Mouse (Mus musculus): ENCODE measurements around the gene Nsmce4a.

The Nsmce4a gene

GRCm38 (mm10) chr7:130578066-130578465 lies 5.1 kb upstream of the Nsmce4a start:
- DNase-seq (ENCODE audit: low spot score in 2 of 2), result no peak

GRCm38 (mm10) chr7:130577388-130578003 lies 4.6 kb upstream of the Nsmce4a start, which contains the start of gene Tacc2:
Gene Tacc2 (plus strand): TSS chr7:130577438.
- DNase-seq (ENCODE audit: low spot score in 2 of 2), result no peak

GRCm38 (mm10) chr7:130576981-130577380 lies 4.1 kb upstream of the Nsmce4a start:
- DNase-seq (ENCODE audit: low spot score in 2 of 2), result no peak

DNA sequence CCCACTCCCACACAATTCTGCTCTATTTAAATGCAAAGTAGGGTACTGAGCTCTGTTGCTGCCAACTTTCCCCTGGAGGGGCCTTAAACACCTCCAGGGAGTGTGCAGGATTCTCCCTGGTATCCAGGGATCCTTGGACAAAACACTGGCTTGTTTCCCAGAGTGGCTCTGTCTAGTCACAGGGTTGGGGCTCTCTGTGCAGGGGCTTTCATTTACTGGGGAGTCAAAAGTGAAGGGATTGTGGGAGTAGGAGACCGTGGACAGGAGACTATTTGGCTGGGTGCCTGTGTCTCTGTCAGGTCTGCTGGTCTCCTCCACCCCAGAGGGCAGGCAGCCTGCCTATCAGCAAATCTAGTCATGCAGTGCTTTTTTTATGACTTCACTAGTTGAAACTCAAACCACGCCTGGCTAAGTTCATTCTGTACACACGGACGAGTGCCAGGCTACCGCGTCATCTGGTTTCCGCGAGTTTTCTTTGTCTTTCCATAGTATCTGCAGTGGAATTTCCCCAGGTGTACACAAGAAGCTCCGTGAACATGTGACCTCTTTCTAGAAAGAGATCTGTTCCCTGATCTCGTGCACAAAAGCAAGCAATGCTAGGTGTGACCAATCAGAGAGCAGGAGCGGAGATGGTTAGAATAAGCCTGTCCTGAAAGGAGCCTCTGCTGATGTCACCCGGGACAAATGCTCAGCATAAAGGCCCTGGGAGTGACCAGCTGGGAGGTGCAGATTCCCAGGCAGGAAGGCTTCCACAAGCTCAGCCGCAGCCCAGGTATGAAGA lies 1.5 kb upstream of the Nsmce4a start:
- DNase-seq (ENCODE audit: low spot score in 2 of 2), result no peak

DNA sequence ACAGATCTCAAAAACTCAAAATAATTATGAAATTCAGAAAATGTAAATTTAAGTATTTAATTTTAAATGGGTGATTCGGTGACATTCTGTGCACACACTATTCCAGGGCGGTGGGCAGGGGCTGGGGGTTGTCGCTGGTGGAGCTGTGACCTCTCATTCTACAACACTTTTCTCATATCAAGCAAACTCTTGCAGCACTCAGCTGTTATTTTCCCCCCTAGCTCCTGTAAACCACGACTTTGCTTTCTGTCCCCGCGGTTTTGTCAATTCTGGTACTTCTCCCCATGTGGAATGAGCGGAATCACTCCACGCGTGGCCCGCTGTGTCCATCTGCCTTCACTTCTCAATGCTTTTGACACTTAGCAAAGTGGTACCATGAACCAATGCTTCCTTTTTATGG lies 828 bp upstream of the Nsmce4a start:
- DNase-seq (ENCODE audit: low spot score in 2 of 2), result no peak

DNA sequence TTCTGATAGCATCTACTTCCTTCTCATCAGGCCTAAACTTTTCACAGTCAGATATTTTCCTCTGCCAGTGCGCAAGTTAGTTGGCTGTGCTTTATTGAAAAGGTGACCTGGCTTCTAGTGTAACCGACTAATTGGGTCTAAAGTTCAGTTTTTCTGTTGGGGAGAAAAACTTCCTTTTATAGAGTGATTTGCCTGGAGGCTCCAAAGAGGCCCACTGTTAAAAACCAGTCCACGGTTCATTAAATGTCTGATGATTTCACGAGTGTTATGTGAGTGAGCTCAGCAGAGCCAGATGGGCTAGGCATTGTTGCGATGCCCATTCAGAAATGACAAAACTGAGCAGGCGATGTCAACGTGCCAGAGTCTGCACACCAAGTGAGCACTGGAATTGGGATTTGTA lies 2.4 kb downstream of the Nsmce4a start:
- DNase-seq (ENCODE audit: low spot score in 2 of 2), result no peak

DNA sequence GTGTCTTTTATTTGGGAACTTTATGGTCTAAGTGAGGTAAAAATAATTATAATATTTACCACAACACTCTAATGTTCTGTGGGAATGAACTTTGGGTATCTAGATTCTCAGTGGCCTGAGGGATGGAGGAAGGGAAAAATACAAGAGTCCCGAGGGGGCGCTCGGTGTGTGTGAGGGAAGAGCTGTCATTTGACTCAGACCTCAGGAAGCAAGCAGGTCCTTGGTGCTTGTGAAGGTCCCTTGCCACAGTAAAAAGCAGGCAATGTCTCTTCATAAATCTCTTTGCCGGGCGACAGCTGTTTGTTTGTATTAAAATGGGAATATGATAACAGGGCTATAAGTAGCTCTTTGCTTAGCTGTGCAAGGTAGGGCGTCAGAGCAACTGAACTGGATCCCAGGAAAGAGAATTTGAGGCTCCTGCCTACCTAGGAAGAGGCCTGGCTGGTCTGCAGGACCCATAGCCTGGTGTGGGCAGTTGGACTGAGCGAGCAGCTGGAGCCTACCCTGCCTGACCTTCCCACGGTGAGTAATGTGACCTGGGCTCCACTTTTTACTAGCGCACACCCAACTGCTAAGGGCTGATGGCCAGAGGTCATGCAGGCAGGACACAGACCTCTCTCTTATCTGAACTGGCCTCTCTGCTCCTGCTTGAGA lies 4.0 kb downstream of the Nsmce4a start:
- no peak for DNase-seq (ENCODE audit: low spot score in 2 of 2)

DNA sequence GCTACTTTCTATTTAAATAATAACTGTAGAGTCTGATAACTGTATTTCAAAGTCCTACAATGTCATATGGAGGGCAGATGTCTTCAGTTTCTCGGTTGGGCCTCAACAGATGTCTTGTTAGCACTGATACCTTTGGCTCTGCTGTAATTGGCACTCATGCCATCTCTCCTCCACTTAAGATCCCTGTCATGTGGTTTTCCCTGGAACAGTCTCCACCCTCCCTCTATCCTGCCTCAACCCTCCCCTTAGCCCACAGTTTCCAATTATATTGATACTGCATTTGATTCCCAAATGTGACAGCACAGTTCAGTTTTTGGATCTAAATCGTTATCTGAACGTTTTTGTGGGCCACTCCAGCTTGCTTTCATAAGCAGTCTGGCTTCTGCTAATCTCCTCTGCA lies 8.3 kb downstream of the Nsmce4a start:
- DNase-seq (ENCODE audit: low spot score in 2 of 2), result no peak

DNA sequence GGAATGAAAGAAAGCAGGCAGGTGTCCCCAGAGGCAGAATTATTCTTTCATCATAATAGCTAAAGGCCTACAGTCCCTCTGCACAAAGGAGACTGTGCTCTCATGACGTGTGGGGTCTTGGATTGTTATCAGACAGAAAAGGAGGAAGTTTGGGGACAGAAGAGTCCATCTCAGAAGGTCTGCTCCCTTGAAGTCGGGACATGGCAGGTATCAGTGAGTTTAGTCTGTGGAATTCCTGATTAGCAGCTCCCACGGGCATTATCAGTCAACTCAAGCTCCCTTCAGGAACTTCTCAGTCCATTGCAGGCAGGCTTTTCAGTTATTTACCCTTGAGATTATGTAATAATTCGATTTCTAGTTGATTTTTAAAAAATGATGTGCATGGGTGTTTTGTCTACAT lies 9.0 kb downstream of the Nsmce4a start:
- no peak for DNase-seq (ENCODE audit: low spot score in 2 of 2)

DNA sequence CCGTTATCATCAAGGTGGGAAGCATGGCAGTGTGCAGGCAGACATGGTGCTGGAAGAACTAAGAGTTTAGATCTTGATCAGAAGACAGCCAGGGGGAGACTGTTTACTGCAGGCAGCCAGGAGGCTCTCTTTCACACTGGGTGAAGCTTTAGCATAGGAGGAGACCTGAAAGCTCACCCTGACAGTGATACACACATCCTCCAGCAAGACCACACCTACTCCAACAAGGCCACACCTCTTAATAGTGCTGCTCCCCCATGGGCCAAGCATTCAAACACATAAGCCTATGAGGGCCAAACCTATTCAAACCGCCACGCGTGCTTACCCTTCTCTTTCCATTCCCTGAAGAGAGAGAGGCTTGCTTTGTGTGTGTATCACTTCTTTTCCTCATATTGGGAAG lies 9.6 kb downstream of the Nsmce4a start:
- no peak for DNase-seq (ENCODE audit: low spot score in 2 of 2)

- DNase-seq (ENCODE audit: low spot score in 2 of 2), result no peak
Observed at GRCm38 (mm10) chr7:130560933-130561332, 12.0 kb downstream of the Nsmce4a start.

DNA sequence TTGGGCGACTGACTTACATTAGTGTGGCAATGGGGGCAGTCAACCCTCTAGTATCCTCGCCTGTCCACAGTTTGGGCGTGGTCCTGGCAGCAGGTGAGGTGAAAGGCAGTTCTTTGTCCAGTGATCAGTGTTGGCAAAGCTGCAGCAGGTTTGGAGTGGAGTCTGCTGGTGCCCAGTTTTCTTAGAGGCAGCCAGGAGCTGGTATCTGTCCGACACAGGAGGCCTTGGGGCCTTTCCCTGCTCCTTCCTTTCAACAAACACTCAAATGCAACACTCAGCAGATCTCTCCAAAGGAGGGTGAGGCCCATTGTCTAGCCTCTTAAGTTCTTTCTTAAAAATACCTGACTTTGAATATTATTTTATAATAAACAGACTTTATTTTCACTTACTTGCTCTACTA lies 14.3 kb downstream of the Nsmce4a start:
- no peak for DNase-seq (ENCODE audit: low spot score in 2 of 2)

- no peak for DNase-seq (ENCODE audit: low spot score in 2 of 2)
Observed at GRCm38 (mm10) chr7:130555597-130555996, 17.3 kb downstream of the Nsmce4a start.

DNA sequence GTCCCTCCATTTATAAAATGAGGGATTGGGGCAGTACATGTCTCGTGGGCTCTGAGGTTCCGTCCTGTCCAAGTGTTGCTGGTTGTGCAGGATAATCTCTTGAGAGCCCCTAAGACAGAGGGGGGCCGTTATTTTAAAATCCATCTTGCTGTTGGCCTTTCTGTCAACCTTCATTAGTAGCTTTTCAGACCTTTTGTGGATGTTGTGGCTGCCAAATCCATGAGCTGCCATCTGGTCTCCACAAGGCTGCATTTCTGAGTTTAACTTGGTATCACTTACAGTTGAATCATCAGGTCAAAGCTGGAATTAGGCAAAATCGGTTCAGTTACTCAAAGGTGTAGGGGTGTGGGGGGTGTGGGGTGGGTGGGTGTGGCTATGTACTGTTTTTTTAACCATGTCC lies 19.6 kb downstream of the Nsmce4a start:
- no peak for DNase-seq (ENCODE audit: low spot score in 2 of 2)

DNA sequence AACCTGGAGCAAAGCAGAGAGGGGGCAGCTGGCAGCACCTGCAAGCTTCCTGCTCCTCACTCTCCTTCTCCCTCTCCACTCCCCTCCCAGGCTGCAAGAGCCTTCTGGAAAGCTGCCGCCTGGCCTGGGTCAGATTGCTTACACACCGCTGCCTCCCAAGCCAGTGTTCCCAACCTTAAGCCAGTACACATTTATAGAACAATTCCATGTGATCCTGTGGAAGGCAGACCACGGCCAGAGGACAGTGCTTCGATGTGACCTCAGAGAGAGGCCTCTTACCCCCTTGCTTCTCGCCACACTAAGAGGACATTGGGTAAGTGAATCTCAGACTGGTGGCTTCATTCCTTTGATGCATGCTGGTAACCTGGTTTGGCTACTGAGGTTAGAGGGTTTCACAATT lies 20.1 kb downstream of the Nsmce4a start:
- no peak for DNase-seq (ENCODE audit: low spot score in 2 of 2)

- DNase-seq (ENCODE audit: low spot score in 2 of 2), result no peak
Observed at GRCm38 (mm10) chr7:130547635-130548175, 25.2 kb downstream of the Nsmce4a start.

DNA sequence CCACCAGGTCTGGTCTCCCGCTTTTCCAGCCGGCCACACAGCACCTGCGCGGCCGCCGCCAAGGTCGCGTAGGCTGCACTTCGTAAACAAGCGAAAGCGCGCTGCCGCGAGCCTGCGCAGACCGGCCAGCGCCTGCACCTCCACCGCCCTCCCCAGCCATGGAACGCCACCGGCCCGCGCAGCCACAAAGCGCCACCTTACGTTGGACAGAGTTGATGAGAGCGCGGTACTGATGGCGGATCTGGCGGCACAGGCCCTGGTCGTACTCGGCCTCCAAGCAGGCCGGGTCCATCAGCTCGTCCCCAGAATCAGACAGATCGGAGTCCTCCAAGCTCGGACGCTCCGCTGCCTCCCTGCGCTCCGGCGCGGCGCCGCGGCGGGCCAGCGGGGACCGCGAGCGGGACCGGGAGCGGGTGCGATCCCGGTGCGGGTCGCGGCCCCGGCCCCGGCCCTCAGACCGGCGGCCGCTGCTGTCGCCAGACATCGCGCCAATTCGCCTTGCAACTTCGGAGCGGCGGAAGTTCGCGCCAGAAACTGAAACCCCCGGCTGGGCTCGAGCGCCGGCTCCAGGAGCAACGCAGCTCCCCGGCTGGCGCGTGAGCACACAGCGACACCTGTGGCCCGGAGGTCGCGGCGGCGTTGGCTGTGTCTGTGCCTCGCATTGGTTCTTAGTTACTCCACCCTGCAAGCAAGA lies 26.0 kb downstream of the Nsmce4a start:
- DNase-seq (ENCODE audit: low spot score in 2 of 2), result peak; percentile 67 to 92

- no peak for DNase-seq (ENCODE audit: low spot score in 2 of 2)
Observed at GRCm38 (mm10) chr7:130546421-130546790, 26.5 kb downstream of the Nsmce4a start.

GRCm38 (mm10) chr7:130545893-130546292 lies 27.0 kb downstream of the Nsmce4a start:
- no peak for DNase-seq (ENCODE audit: low spot score in 2 of 2)

- DNase-seq (ENCODE audit: low spot score in 2 of 2), result no peak
Observed at GRCm38 (mm10) chr7:130545401-130545800, 27.5 kb downstream of the Nsmce4a start.

GRCm38 (mm10) chr7:130543181-130543580 lies 29.7 kb downstream of the Nsmce4a start:
- DNase-seq (ENCODE audit: low spot score in 2 of 2), result no peak

- DNase-seq (ENCODE audit: low spot score in 2 of 2), result no peak
Observed at GRCm38 (mm10) chr7:130540176-130540575, 32.7 kb downstream of the Nsmce4a start.
